Mouse (Mus musculus): Measurements from ENCODE around the gene Clrn1.
"Not testable (repeated sequence)": the region's sequence is repeated elsewhere in the genome, so short reads cannot be mapped to it uniquely, and the experiment has no call there.

Clrn1 gene

DNA sequence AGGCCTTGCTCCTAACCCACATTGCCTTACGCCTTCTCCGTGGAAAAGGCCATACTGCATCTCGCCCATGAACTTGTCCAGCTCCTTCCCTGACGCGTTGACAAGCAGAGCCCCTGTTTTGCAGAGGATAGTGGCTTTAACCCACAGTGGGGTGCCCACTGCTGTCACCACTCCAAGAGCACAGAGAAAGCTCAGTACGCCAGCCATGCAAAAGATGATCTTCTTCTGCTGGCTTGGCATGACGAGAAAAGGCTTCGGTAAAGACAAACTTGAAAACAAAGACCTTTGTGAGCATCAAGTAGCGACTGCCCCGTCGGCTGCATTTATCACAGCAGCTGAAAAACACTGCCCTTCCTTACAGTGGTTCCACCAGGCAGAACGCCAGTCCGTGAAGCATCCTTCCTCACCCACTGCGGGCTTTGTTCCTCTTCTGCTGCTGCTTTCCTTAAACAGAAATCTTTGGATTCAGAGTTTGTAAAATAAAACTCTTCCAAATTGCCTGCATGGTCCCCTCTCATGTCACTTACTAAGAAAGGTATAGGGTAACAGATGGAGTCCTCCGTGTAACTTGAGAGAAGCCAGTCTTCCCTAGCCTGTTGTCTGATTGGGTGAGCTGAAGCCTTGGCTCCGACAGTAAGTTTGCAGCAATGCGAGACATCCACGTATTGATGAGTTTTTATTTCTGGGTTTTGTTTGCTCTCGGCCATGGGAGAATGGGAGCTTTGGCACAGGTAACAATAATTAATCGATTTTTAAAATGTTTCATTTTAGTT is at the start of gene Clrn1:
Gene Clrn1, minus strand, starts transcription at position 540 of the 773 bp plus-strand sequence.
- in situ Hi-C loops (cut with MboI; ENCODE audit: low pct_unique_long_range_greater_than_20kb in 1 of 2, low sequenced_read_pairs in 2 of 2, unreplicated experiment in 1 of 2) = no loop called here

DNA sequence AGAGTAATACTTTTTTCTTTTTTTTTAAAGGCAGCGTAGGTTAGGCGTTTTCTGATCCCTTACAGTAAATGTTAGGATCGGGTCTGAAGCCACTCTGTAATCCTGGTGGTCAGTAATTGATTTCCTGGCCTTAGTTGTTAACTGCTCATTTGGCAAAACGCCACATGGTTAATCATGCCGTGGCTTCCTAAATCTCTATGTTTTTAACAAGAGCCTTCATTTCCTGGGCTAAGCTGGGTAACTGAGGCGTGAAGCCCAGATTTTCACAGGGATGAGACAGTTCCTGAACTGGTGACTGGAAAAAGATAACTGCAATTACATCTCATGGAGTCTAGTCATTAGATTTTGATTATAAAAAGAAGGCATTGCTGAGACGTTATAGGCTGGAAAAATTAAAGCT is 38.9 kb upstream of the Clrn1 start:
- in situ Hi-C loops (cut with MboI; ENCODE audit: low pct_unique_long_range_greater_than_20kb in 1 of 2, low sequenced_read_pairs in 2 of 2, unreplicated experiment in 1 of 2) = no loop called here

DNA sequence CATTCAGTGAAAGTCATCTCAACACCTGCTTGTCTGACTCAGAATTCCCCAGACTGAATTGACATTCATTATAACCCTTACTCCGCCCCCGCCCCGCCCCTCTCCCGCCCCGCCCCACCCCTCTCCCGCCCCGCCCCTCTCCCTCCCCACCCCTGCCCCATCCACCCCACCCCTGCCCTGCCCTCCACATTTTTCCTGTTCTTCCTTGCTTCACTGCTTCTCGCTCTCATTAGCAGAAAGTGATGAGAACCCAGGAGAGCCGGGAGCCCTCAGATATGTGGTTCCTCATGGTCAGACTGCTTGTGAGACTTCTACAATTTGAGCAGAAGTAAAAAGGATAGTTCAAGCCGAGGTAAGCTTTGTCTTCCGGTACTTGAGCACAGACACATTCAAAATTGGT is 38.0 kb upstream of the Clrn1 start:
- in situ Hi-C loops (cut with MboI; ENCODE audit: low pct_unique_long_range_greater_than_20kb in 1 of 2, low sequenced_read_pairs in 2 of 2, unreplicated experiment in 1 of 2) = no loop called here

DNA sequence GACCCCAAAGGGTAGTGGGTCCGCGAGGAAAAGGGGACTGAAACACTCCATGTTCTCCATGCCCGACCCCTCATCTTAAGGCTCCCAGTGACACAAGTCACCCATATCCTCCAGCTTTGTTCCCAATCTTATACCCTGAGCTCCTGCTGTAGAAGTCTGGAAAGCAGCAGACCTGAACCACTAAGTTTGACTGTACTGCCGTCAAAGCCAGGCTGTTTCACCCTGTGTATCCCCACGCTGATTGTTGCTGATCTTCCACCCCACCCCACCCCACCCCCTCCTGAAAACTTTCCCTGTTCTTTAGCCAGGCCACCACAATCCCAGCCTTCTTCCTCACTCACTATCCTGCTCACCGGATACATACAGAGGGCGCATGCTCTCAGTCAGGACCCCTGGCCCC is 37.5 kb upstream of the Clrn1 start:
- in situ Hi-C loops (cut with MboI; ENCODE audit: low pct_unique_long_range_greater_than_20kb in 1 of 2, low sequenced_read_pairs in 2 of 2, unreplicated experiment in 1 of 2) = no loop called here

- in situ Hi-C loops (cut with MboI; ENCODE audit: low pct_unique_long_range_greater_than_20kb in 1 of 2, low sequenced_read_pairs in 2 of 2, unreplicated experiment in 1 of 2) = no loop called here
These were observed 36.2 kb upstream of the Clrn1 start for GRCm38 (mm10) chr3:58921316-58921715.

DNA sequence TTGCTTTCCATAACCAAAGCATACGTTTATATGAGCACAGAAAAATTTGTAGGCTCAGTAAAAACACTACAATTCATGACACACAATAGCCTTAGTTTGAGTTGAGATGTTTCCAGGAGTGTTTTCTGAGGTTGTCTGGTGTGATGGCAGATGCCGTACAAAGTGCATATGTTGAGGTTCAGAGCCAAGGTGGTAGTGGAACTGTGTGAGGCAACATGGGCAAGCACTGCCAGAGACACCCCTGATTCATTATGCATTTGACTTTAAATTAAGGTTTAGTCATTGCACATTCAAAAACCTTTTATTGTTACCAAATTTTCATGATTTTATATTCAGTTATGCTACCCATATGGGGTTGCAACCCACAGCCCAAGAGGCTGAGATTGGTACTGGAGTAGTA is 19.5 kb upstream of the Clrn1 start:
- in situ Hi-C loops (cut with MboI; ENCODE audit: low pct_unique_long_range_greater_than_20kb in 1 of 2, low sequenced_read_pairs in 2 of 2, unreplicated experiment in 1 of 2) = no loop called here

DNA sequence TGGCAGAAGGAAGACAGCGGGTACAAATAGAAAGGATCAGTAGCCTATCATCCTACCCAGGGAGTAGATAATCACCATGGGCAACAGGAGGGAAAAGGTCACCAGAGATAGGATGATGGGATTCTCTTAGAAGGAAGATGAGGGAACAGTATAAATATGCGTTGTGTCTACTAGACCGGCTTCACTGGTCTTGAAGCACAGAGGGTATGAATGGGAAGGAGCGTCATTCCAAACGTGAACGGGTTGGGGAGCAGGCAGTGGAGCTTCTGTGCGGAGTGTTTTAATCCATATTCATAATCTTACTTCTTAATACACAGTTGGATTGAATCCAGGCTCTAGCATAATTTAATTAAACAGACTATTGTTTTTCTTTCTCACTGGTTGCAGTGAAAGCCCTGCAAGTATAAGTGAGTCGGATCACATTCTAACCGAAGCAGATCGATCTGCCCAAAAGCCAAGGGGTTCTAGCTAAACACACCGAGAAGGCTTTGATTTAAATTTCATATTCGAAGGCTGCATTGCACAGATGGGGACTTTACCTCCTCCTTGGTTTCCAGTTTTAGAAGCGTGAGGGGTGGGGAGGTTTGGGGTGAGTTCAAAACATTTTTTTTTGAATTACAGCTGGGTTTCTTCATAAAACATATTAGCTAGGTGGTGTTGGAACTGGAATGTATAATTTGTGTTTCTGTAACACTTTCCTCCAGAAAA is 17.1 kb upstream of the Clrn1 start:
- in situ Hi-C loops (cut with MboI; ENCODE audit: low pct_unique_long_range_greater_than_20kb in 1 of 2, low sequenced_read_pairs in 2 of 2, unreplicated experiment in 1 of 2) = no loop called here

GRCm38 (mm10) chr3:58895131-58895530 is 10.0 kb upstream of the Clrn1 start:
- in situ Hi-C loops (cut with MboI; ENCODE audit: low pct_unique_long_range_greater_than_20kb in 1 of 2, low sequenced_read_pairs in 2 of 2, unreplicated experiment in 1 of 2) = no loop called here

- in situ Hi-C loops (cut with MboI; ENCODE audit: low pct_unique_long_range_greater_than_20kb in 1 of 2, low sequenced_read_pairs in 2 of 2, unreplicated experiment in 1 of 2) = no loop called here
These were observed 9.4 kb upstream of the Clrn1 start for GRCm38 (mm10) chr3:58894529-58894928.

DNA sequence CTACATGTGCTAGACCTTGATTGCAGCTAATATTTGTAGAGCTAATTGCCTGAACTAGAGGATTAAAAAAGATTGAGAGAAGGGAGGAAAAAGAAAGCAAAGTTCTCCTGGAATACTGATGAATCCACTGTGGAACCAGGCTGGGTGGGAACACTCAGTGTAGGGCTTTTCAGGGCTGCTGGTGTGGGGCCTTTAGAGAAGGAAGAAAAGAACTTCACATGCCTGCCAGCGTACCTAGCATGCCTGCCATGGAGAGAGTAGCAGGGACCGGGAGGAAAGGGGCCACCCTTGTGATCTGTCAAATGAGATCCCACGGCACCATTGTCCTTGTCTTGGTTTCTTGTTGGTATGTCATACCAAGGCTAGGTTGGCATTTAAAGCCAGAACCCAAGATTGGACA is 4.5 kb upstream of the Clrn1 start:
- in situ Hi-C loops (cut with MboI; ENCODE audit: low pct_unique_long_range_greater_than_20kb in 1 of 2, low sequenced_read_pairs in 2 of 2, unreplicated experiment in 1 of 2) = no loop called here

- in situ Hi-C loops (cut with MboI; ENCODE audit: low pct_unique_long_range_greater_than_20kb in 1 of 2, low sequenced_read_pairs in 2 of 2, unreplicated experiment in 1 of 2) = no loop called here
These were observed 3.1 kb upstream of the Clrn1 start for GRCm38 (mm10) chr3:58888131-58888715.

DNA sequence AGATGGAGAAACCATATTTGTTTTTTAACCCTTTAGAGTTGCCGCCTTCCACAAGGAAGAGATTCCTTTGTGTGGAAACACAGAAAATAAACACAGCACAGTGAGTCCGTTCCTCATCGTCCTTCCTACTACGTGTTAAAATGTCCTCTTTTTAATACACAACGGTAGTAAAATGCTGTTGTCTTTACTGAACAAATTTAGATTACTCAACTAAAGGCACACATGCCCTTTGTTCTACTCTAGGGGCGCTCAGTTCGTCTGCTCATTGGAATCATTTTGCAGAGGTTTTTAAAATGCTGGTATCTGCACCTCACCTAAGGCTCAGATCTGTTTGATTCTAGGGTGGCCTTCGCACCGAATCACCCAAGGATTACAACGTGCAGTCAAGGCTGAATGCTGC is 2.6 kb upstream of the Clrn1 start:
- in situ Hi-C loops (cut with MboI; ENCODE audit: low pct_unique_long_range_greater_than_20kb in 1 of 2, low sequenced_read_pairs in 2 of 2, unreplicated experiment in 1 of 2) = no loop called here

- in situ Hi-C loops (cut with MboI; ENCODE audit: low pct_unique_long_range_greater_than_20kb in 1 of 2, low sequenced_read_pairs in 2 of 2, unreplicated experiment in 1 of 2) = no loop called here
These were observed 1.6 kb downstream of the Clrn1 start for GRCm38 (mm10) chr3:58883511-58883907.

GRCm38 (mm10) chr3:58882878-58883510 is 2.1 kb downstream of the Clrn1 start:
- in situ Hi-C loops (cut with MboI; ENCODE audit: low pct_unique_long_range_greater_than_20kb in 1 of 2, low sequenced_read_pairs in 2 of 2, unreplicated experiment in 1 of 2) = no loop called here

GRCm38 (mm10) chr3:58881016-58881415 is 4.1 kb downstream of the Clrn1 start:
- in situ Hi-C loops (cut with MboI; ENCODE audit: low pct_unique_long_range_greater_than_20kb in 1 of 2, low sequenced_read_pairs in 2 of 2, unreplicated experiment in 1 of 2) = no loop called here

DNA sequence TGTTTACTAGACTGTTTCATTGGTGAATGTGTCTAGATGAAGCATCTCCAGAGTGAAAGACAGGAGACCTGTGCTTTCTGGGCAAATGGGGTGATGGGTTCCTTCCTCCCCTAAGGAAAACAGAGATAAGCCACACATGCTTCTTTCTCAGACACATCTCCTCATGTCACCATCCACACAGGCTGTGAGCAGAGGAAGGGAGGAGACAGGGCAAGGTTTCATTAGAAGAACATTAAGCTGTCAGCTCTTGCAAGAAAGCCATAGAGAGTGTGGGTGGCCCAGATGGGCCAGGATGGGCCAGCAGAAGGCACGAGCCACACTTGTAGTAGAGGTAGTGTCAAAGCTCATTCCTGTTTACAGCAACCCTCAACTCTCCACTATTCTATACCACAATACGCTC is 5.0 kb downstream of the Clrn1 start:
- in situ Hi-C loops (cut with MboI; ENCODE audit: low pct_unique_long_range_greater_than_20kb in 1 of 2, low sequenced_read_pairs in 2 of 2, unreplicated experiment in 1 of 2) = no loop called here

DNA sequence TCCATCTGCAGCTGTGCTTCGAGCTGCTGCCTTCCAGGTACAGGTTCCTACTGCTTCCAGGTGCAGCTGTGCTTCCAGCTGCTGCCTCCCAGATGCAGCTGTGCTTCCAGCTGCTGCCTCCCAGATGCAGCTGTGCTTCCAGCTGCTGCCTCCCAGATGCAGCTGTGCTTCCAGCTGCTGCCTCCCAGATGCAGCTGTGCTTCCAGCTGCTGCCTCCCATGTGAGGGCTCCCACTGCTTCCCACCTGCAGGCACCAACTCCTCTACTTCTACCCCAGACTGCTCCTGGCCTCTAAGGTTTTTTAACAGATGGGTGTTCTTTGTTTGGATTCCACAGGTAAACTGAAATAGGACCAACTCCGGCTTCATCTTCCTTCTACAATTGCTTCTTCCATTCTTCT is 13.3 kb downstream of the Clrn1 start:
- in situ Hi-C loops (cut with MboI; ENCODE audit: low pct_unique_long_range_greater_than_20kb in 1 of 2, low sequenced_read_pairs in 2 of 2, unreplicated experiment in 1 of 2) = not testable (repeated sequence)

DNA sequence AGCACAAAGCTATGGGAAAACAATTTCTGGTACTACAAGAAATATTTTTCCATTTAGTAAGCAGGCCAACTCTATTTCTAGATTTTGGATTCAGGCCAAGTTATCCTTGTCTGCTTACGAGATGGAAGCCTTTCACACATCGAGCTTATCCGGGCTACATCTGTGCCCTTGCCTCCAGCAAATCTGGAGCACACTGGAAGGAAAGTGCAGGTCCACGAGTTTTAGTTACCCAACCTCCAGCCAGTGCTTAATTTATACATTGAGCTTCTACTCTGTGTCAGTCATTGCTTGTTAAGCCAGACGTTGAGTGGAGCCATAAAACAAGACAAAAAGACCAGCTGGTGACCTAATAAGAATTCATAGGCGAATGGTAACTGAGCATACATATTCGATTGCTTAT is 19.4 kb downstream of the Clrn1 start:
- in situ Hi-C loops (cut with MboI; ENCODE audit: low pct_unique_long_range_greater_than_20kb in 1 of 2, low sequenced_read_pairs in 2 of 2, unreplicated experiment in 1 of 2) = no loop called here

DNA sequence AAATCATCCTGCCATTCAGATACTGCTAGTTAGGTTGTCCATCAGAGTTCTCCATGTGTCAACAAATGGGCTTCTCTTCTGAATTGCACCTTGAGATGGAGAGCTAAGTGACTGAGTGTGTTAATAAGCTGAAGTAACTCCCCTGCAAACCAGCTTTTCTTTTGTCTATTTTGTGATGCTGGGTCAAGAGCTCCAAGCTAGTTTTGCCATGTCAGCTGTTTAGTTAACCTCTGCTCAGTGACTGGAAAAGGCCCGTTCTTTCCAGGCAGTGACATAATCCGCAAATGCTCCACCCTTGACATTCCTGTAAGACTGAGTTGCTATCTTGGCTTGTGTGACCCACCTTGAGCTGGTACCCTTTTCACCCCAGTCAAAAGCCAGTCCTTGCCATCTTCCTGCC is 22.2 kb downstream of the Clrn1 start:
- in situ Hi-C loops (cut with MboI; ENCODE audit: low pct_unique_long_range_greater_than_20kb in 1 of 2, low sequenced_read_pairs in 2 of 2, unreplicated experiment in 1 of 2) = no loop called here
